Mouse (Mus musculus) liver, adult 2 months (tissue): ENCODE data around the gene Sh3kbp1. TPM values are rescaled to one million over a fixed set of nuclear protein-coding genes. Genes with fewer than 3 reads are reported as not detected.
A peak's percentile ranks its signal among the peaks of the same experiment; 100 is the strongest.
"Not testable (repeated sequence)": the region's sequence is repeated elsewhere in the genome, so short reads cannot be mapped to it uniquely, and the experiment has no call there.

Experiments used
- DNase-seq: peaks from one replicate; pipeline ENCODE4 v3.0.0-alpha.2; 2011; ENCODE audit warnings: low read depth, low spot score; ENCODE audit errors: extremely low read depth
- H3K27ac ChIP-seq: fragments of 200-500 bp; replicated peaks from 2 replicates; pipeline ENCODE4 v1.5.1; 2012; ENCODE audit warnings: low read depth, mild to moderate bottlenecking, control low read depth, inconsistent platforms, low read length; ENCODE audit not compliant: insufficient read depth
- H3K27me3 ChIP-seq: fragments of 200-500 bp; 2 replicates; pipeline ENCODE4 v1.6.1; 2012; ENCODE audit warnings: mild to moderate bottlenecking, moderate library complexity, low read length, inconsistent platforms; ENCODE audit not compliant: control insufficient read depth, insufficient read depth
- H3K36me3 ChIP-seq: fragments of 200-500 bp; 2 replicates; pipeline ENCODE4 v1.6.1; 2012; ENCODE audit warnings: low read length, inconsistent platforms; ENCODE audit not compliant: control insufficient read depth, insufficient read depth
- H3K4me1 ChIP-seq: fragments of 200-500 bp; 2 replicates; pipeline ENCODE4 v1.6.1; 2011; ENCODE audit warnings: low read length; ENCODE audit not compliant: control insufficient read depth, insufficient read depth
- H3K4me3 ChIP-seq: fragments of 200-500 bp; 2 replicates; pipeline ENCODE4 v1.5.1; 2011; ENCODE audit warnings: low read depth, mild to moderate bottlenecking, control low read depth, low read length, moderate library complexity; ENCODE audit not compliant: insufficient read depth
- H3K79me2 ChIP-seq: fragments of 200-500 bp; 2 replicates; pipeline ENCODE4 v1.6.1; 2012; ENCODE audit warnings: inconsistent platforms, mild to moderate bottlenecking, low read length, moderate library complexity; ENCODE audit not compliant: control insufficient read depth, insufficient read depth
- H3K9ac ChIP-seq: fragments of 200-500 bp; 2 replicates; pipeline ENCODE4 v1.6.1; 2012; ENCODE audit warnings: low read depth, mild to moderate bottlenecking, control low read depth, inconsistent platforms, low read length
- CTCF ChIP-seq: fragments of 200-500 bp; IDR thresholded peaks from 2 replicates; pipeline ENCODE4 v1.5.1; 2011; ENCODE audit warnings: low read depth, low read length, control low read depth
- POLR2A ChIP-seq: fragments of 200-500 bp; IDR thresholded peaks from 2 replicates; pipeline ENCODE4 v1.6.1; 2011; ENCODE audit warnings: low read length, control low read depth; ENCODE audit not compliant: insufficient read depth; ENCODE audit errors: extremely low read depth
- WGBS: fragments of 180-500 bp; shearing (Covaris S2); methylation state at CpG from one replicate; pipeline ENCODE4 v1.1.7; 2018; 5-methylcytosine and 5-hydroxymethylcytosine counted together
- polyA plus RNA-seq: library from polyadenylated mRNA; depleted of rRNA; stranded (reverse); fragments of >200 nt; gene quantifications from 2 replicates; pipeline ENCODE4 v1.2.3, GENCODE M21; 2012; rRNA removed
- total RNA-seq: library from RNA; depleted of rRNA; stranded (reverse); fragments of >200 nt; gene quantifications from 2 replicates; pipeline ENCODE4 v1.2.3, GENCODE M21; 2014; rRNA removed

Sh3kbp1 gene
- 1.3 and 1.9 TPM in 2 replicates for total RNA-seq
- 0.20 and 1.0 TPM in 2 replicates for polyA plus RNA-seq

GRCm38 (mm10) chrX:159626907-159627587 lies at the start of gene Sh3kbp1:
Gene Sh3kbp1, plus strand, starts transcription at chrX:159627272.
- Histone ChIP-seq H3K27me3 (peaks cover 3% of the 10 kb centered on the region; the same call in 1 of the 2 replicates), H3K79me2 (no peaks in the 10 kb centered on the region), H3K36me3 (no peaks in the 10 kb centered on the region), H3K4me3 (peak within 1 kb of the TSS; percentile 94), H3K4me1 (peaks cover 3% of the 10 kb centered on the region; the same call in 1 of the 2 replicates), H3K27ac (0 out of 2 replicates have a peak within 1 kb of the TSS, but pooled peaks have one; percentile 24), H3K9ac (peak within 1 kb of the TSS; percentile 86)
- under 1% methylated on average over 36 of the region's 60 CpGs for WGBS
- DNase-seq, result no peak
- TF ChIP-seq POLR2A (no peak), CTCF (peak; percentile 31; the same call in 1 of the 2 replicates)

DNA sequence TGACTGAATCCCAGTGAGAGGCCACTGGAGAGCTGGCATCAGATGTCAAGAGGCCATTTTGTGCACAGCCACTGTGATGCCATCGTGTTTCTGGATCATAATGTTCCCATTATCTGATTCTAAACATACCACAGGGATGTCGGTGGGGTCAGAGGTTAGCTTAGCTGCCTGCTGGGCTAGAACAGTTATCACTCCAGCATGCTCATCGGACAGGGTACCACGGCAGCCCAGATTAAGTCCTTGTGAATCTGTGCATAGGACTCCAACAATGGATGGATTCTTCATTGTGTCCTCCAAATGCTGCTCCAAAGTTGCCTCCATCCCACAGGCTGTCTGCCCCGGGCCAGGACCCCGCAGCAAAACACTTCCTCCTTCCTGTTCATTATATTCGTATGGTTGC lies 42.3 kb upstream of the Sh3kbp1 start:
- H3K4me3 ChIP-seq, H3K4me1 ChIP-seq, DNase-seq: not testable (repeated sequence)

GRCm38 (mm10) chrX:159591633-159592032 lies 35.4 kb upstream of the Sh3kbp1 start:
- no peaks in the 10 kb centered on the region for H3K79me2 ChIP-seq
- 65% methylated on average over 1 of the region's 1 CpGs for WGBS

More for the DNA sequence above, 42.3 kb upstream of the Sh3kbp1 start:
- 93% methylated on average over 7 of the region's 7 CpGs for WGBS
- H3K79me2 ChIP-seq, H3K27me3 ChIP-seq, H3K27ac ChIP-seq, H3K9ac ChIP-seq, H3K36me3 ChIP-seq: not testable (repeated sequence)

GRCm38 (mm10) chrX:159597502-159597901 lies 29.6 kb upstream of the Sh3kbp1 start:
- TF ChIP-seq CTCF (no peak), POLR2A (no peak)

More at GRCm38 (mm10) chrX:159591633-159592032, 35.4 kb upstream of the Sh3kbp1 start:
- H3K27ac ChIP-seq, result no peak overlapping the region
- TF ChIP-seq CTCF (no peak), POLR2A (no peak)
- no peaks in the 10 kb centered on the region for H3K36me3 ChIP-seq
- H3K4me1 ChIP-seq, result no peaks in the 10 kb centered on the region
- no peak overlapping the region for H3K9ac ChIP-seq
- H3K27me3 ChIP-seq, result no peaks in the 10 kb centered on the region
- DNase-seq, result no peak
- H3K4me3 ChIP-seq, result no peak overlapping the region

GRCm38 (mm10) chrX:159604832-159605231 lies 22.2 kb upstream of the Sh3kbp1 start:
- no peak for DNase-seq
- Histone ChIP-seq H3K79me2 (no peaks in the 10 kb centered on the region), H3K4me1 (no peaks in the 10 kb centered on the region), H3K36me3 (no peaks in the 10 kb centered on the region), H3K9ac (no peak overlapping the region), H3K4me3 (no peak overlapping the region), H3K27me3 (no peaks in the 10 kb centered on the region), H3K27ac (no peak overlapping the region)
- TF ChIP-seq CTCF, result no peak
- TF ChIP-seq POLR2A, result no peak
- WGBS, result 59% methylated on average over 2 of the region's 2 CpGs

More at GRCm38 (mm10) chrX:159597502-159597901, 29.6 kb upstream of the Sh3kbp1 start:
- Histone ChIP-seq H3K27me3 (no peaks in the 10 kb centered on the region), H3K27ac (no peak overlapping the region), H3K9ac (no peak overlapping the region), H3K36me3 (no peaks in the 10 kb centered on the region), H3K79me2 (no peaks in the 10 kb centered on the region), H3K4me1 (no peaks in the 10 kb centered on the region), H3K4me3 (no peak overlapping the region)
- DNase-seq, result no peak
- 93% methylated on average over 1 of the region's 1 CpGs for WGBS

GRCm38 (mm10) chrX:159606936-159607335 lies 20.1 kb upstream of the Sh3kbp1 start:
- Histone ChIP-seq H3K27ac (no peak overlapping the region), H3K79me2 (no peaks in the 10 kb centered on the region), H3K4me3 (no peak overlapping the region), H3K27me3 (no peaks in the 10 kb centered on the region), H3K4me1 (no peaks in the 10 kb centered on the region), H3K9ac (no peak overlapping the region), H3K36me3 (no peaks in the 10 kb centered on the region)
- DNase-seq, result no peak
- 38% methylated on average over 6 of the region's 6 CpGs for WGBS
- TF ChIP-seq CTCF (no peak), POLR2A (no peak)
